29 mouse cellular contexts compared by ENCODE assay signal in the genomic region with DNA sequence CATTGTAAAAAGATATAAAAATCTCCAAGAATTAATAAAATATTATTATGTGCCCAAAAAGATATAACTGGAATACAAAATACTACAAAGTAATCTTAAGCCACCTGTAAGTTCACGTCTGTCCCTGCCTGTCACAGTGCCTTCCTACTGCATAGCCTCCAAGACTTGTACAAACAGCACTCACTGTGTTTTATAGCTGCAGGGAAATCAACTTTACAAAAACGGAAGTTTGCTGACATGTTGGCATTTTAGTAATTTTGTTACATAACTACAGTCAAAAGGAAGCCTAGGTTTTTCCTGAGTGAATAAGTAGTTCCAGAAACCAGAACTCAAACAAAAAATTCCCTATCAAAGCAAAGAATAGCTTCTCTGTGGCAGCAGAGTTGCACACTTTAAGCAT. TPM values are rescaled to one million over a fixed set of nuclear protein-coding genes. Genes with fewer than 3 reads are reported as not detected.
DNase-seq lines count a peak whose midpoint lies in the region; ATAC-seq and TF ChIP-seq lines count a peak whose summit lies in the region.
"Had no signal": no experiment of that assay in that cellular context is flagged by ENCODE, and none has a peak within 500 bp of the region (broad histone marks: within the 10 kb centered on the region; RNA-seq: fewer than 3 reads in every experiment).

No protein-coding gene starts in this region.

- ATAC-seq in common myeloid progenitor, adult 5-6 weeks (replicated peaks; ENCODE audit: low read depth, poor library complexity, severe bottlenecking), result peak; percentile 45; the same call in 1 of the 2 replicates
- peak; percentile 56 for ATAC-seq in granulocyte monocyte progenitor cell, adult 5-6 weeks (replicated peaks; ENCODE audit: poor library complexity, severe bottlenecking)
- peak; percentile 62; the same call in 1 of the 2 replicates for ATAC-seq in megakaryocyte, adult 5-6 weeks (ENCODE audit: poor library complexity, severe bottlenecking)
- ATAC-seq: CD4-positive, CD25-positive, alpha-beta regulatory T cell, adult 4 months; forebrain, embryonic 13.5 days; forebrain, embryonic 16.5 days had no signal

- no peak overlapping the region for H3K4me3 ChIP-seq in layer of hippocampus, adult 2 months
- H3K4me3 ChIP-seq: embryonic facial prominence, embryonic 10.5 days; embryonic facial prominence, embryonic 13.5 days; erythroblast, embryonic 14.5 days; forebrain, embryonic 10.5 days; forebrain, embryonic 13.5 days; heart, embryonic 13.5 days; hindbrain, embryonic 12.5 days; hindbrain, embryonic 15.5 days had no signal

- H3K27ac ChIP-seq in layer of hippocampus, adult 2 months, result peak overlapping the region; percentile 44
- H3K27ac ChIP-seq: embryonic facial prominence, embryonic 10.5 days; forebrain, embryonic 10.5 days; forebrain, embryonic 13.5 days; heart, embryonic 13.5 days; hindbrain, embryonic 12.5 days; hindbrain, embryonic 15.5 days had no signal

- no peak for DNase-seq in layer of hippocampus, adult 2 months (ENCODE audit: low spot score in 2 of 2)
- DNase-seq in layer of hippocampus, adult 9-11 months, result no peak
- no peak for DNase-seq in testis, postnatal 14 days (ENCODE audit: low spot score)
- no peak for DNase-seq in heart, adult 9 months (ENCODE audit: low spot score in 2 of 2)
- no peak for DNase-seq in cerebellum, adult 11-12 months
- DNase-seq: adrenal gland, adult 2 months; adrenal gland, postnatal 14 days; cerebellum, adult 18-20 months; cerebellum, adult 9-10 months; cerebellum, postnatal 14 days; embryo, embryonic 11 days; gastrocnemius, postnatal 10 days; gastrocnemius, postnatal 36 days; heart, adult 11 months; heart, postnatal 14 days; heart, postnatal 4 days had no signal

- no peak for TF ChIP-seq CTCF in layer of hippocampus, adult 2 months (conservative IDR thresholded peaks at IDR 0.05)

RNA-seq across cellular contexts. Expression of a gene that starts 33.7 kb away (rescaled TPM):
- 1 to 10 TPM; 6.9 to 9.0 TPM for total RNA-seq in layer of hippocampus, adult 2 months (2021)
- 4.6 and 9.0 TPM in 2 replicates for total RNA-seq in common myeloid progenitor, adult 5-6 weeks (2017)
- 4.7 and 7.8 TPM in 2 replicates for total RNA-seq in granulocyte monocyte progenitor cell, adult 5-6 weeks (2014; fragmentation: Nextera tagmentation)
- 2.7 and 3.2 TPM in 2 replicates for total RNA-seq in granulocyte monocyte progenitor cell, adult 5-6 weeks (2017)
- total RNA-seq in megakaryocyte, adult 5-6 weeks (2015), result 1.7 and 2.7 TPM in 2 replicates
- total RNA-seq in megakaryocyte, adult 5-6 weeks (2017), result 1.1 and 1.6 TPM in 2 replicates

RNA-seq across cellular contexts. Expression of a gene that starts 43.2 kb away (rescaled TPM):
- 100 to 1,000 TPM; 100 to 101 TPM for total RNA-seq in layer of hippocampus, adult 2 months (2021)
- 134 and 138 TPM in 2 replicates for total RNA-seq in common myeloid progenitor, adult 5-6 weeks (2017)
- total RNA-seq in granulocyte monocyte progenitor cell, adult 5-6 weeks (2014; fragmentation: Nextera tagmentation), result 123 and 138 TPM in 2 replicates
- 99.0 and 116 TPM in 2 replicates for total RNA-seq in granulocyte monocyte progenitor cell, adult 5-6 weeks (2017)
- 102 and 119 TPM in 2 replicates for total RNA-seq in megakaryocyte, adult 5-6 weeks (2015)
- total RNA-seq in megakaryocyte, adult 5-6 weeks (2017), result 55.7 and 57.8 TPM in 2 replicates
